Mouse (Mus musculus) forebrain, embryonic 13.5 days (tissue): ENCODE data around the gene Shisa6. TPM values are rescaled to one million over a fixed set of nuclear protein-coding genes. Genes with fewer than 3 reads are reported as not detected.

Experiments used
- ATAC-seq: fragments of 200-750 bp; cut with Nextera tagmentation; 2 replicates; pipeline ENCODE4 v1.8.0; 2017
- H3K27ac ChIP-seq: fragments of 300-500 bp; sonication (generic); 2 replicates; pipeline ENCODE4 v1.5.1; 2015; ENCODE audit warnings: inconsistent platforms, mild to moderate bottlenecking, moderate library complexity
- H3K27me3 ChIP-seq: fragments of 300-500 bp; sonication (generic); 2 replicates; pipeline ENCODE4 v1.6.1; 2015; ENCODE audit warnings: mild to moderate bottlenecking, inconsistent platforms
- H3K36me3 ChIP-seq: fragments of 300-500 bp; sonication (generic); 2 replicates; pipeline ENCODE4 v1.6.1; 2015; ENCODE audit warnings: mild to moderate bottlenecking, inconsistent platforms; ENCODE audit not compliant: poor library complexity, severe bottlenecking
- H3K4me1 ChIP-seq: fragments of 300-500 bp; sonication (generic); 2 replicates; pipeline ENCODE4 v1.6.1; 2015; ENCODE audit warnings: inconsistent platforms
- H3K4me2 ChIP-seq: fragments of 300-500 bp; sonication (generic); 2 replicates; pipeline ENCODE4 v1.6.1; 2015; ENCODE audit warnings: inconsistent platforms, mild to moderate bottlenecking, moderate library complexity
- H3K4me3 ChIP-seq: fragments of 300-500 bp; sonication (generic); 2 replicates; pipeline ENCODE4 v1.5.1; 2015; ENCODE audit warnings: mild to moderate bottlenecking, inconsistent platforms
- H3K9ac ChIP-seq: fragments of 300-500 bp; sonication (generic); 2 replicates; pipeline ENCODE4 v1.6.1; 2015; ENCODE audit warnings: mild to moderate bottlenecking, inconsistent platforms
- H3K9me3 ChIP-seq: fragments of 300-500 bp; sonication (generic); replicated peaks from 2 replicates; pipeline ENCODE4 v1.6.1; 2016; ENCODE audit warnings: inconsistent platforms
- WGBS: fragments of 180-500 bp; shearing (Covaris S2); methylation state at CpG from one replicate; pipeline ENCODE4 v1.1.7; 2015; 5-methylcytosine and 5-hydroxymethylcytosine counted together
- polyA plus RNA-seq: library from polyadenylated mRNA; unstranded; fragments of >200 nt; fragmentation: Nextera tagmentation; extraction: Ambion mirVana; gene quantifications from 2 replicates; pipeline ENCODE4 v1.2.1, GENCODE M21; 2015

The Shisa6 gene
- polyA plus RNA-seq, 1 experiment from 2014 or later = 1.7 TPM

DNA sequence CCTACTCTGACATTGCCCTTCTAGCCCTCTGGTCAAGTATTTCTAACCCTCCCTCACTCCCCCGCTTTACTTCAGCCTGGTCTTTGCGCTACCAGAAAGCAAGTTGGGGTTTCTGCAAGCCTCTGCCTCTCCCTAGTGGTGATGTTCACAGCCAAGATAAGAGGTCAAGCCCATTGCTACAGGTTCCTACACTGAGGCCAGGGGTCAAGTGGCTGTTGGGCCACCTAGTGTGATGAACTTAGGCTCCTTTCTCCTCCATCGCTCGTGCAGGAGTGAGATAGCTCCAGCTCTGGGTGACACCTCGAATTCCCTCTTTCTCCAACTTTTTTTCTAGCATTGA is 1.2 kb upstream of the Shisa6 start:
- WGBS = 5% methylated on average over 5 of the region's 5 CpGs
- Histone ChIP-seq H3K4me1 (peaks cover 31% of the 10 kb centered on the region), H3K4me2 (peak overlapping the region; percentile 91), H3K36me3 (no peaks in the 10 kb centered on the region), H3K27ac (no peak overlapping the region), H3K9me3 (no peaks in the 10 kb centered on the region), H3K4me3 (peak overlapping the region; percentile 67), H3K27me3 (peaks cover 89% of the 10 kb centered on the region), H3K9ac (peak overlapping the region; percentile 72)
- no peak; the same call in 1 of the 2 replicates for ATAC-seq

DNA sequence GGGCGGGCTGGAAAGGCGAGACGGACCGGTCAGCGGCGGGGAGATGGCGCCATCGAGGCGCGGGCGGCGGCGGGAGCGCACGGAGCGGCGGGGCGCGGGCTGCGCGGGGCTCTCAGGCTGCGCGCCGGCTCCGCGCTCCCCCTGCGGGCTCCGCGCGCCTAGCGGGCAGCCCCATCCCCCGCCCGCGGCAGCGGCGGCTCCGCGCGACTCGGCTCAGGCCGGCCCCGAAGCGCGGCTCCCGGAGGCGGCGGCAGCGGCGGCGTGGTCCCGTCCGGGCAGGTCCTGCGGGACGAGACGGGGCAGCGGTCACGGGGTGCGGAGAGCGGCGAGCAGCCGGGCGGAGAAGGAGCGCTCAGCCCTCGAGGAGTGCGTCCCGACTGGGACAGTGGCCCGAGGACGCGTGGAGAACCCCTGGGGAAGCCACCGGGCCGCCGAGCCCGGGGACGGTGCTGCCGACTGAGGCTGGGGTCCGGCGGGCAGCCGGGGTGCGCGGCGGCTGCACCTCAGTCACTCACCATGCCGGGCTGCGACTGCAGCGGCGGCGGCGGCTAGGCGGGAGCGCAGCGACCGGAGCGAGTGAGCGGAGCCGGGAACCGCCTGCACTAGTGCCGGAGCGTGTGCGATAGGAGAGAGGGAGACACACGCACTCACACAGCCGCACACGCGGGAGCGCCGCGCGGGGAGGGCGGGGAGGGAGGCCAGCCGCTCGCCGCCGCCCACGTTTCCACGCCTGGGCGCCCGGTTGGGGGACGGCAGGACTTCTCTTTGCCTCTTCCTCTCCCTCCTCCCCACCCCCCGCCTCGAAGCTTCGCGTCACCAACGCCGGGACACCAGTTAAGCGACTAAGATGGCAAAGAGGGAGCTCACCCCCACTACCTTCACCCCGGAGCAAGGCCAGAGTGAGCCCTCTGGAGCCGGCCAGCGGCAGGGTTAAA is 549 bp upstream of the Shisa6 start:
- Histone ChIP-seq H3K27ac (peak overlapping the region; percentile 19), H3K4me2 (peak overlapping the region; percentile 91), H3K27me3 (peaks cover 85% of the 10 kb centered on the region), H3K9ac (peak overlapping the region; percentile 72), H3K4me1 (peaks cover 31% of the 10 kb centered on the region), H3K4me3 (peak overlapping the region; percentile 67), H3K36me3 (no peaks in the 10 kb centered on the region), H3K9me3 (no peaks in the 10 kb centered on the region)
- peak; percentile 89 for ATAC-seq
- under 1% methylated on average over 106 of the region's 126 CpGs for WGBS

DNA sequence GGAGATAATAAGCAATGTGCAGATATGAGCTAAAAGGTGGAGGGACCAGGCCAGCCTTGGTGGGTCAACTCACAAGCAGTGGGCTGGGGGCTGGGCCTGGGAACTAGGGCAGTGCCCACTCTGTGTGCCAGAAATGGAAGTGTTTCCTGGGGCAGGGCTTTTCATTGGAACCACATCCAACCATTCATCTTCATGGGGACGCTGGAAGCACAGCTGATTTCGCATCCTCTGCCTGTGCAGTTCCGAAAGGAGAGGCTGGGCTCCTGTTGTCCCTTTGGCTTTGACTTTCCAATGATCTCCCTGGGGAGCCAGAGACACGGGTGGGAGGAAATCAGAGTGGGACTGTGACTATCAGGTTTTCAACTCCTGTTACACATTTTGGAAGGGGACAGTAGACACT is 1.5 kb downstream of the Shisa6 start:
- Histone ChIP-seq H3K27me3 (peaks cover 66% of the 10 kb centered on the region), H3K4me2 (peak overlapping the region; percentile 91), H3K4me1 (peaks cover 31% of the 10 kb centered on the region), H3K36me3 (no peaks in the 10 kb centered on the region), H3K9me3 (no peaks in the 10 kb centered on the region), H3K27ac (no peak overlapping the region), H3K4me3 (peak overlapping the region; percentile 67; the same call in 1 of the 2 replicates), H3K9ac (no peak overlapping the region)
- no peak for ATAC-seq
- WGBS = 51% methylated on average over 4 of the region's 4 CpGs

DNA sequence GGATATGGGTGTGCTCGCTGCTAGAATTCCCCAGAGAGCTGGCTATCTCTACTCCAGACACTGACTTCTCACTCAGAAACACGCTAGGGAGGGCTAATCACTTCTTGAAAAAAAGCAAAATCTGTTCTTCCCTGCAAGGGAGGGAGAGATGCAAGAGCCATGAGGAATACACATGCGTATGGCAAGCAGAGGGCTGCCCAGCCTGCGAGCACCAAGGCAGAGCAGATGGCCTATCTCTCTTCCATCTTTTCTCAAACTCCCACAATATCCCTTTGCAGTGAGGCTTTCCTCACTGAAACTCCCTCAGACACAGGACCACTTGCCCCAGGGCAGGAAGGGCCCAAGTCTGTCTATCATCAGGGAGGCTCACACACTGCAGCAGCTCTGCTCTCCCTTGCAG is 3.4 kb downstream of the Shisa6 start:
- Histone ChIP-seq H3K4me1 (peaks cover 24% of the 10 kb centered on the region), H3K4me2 (peak overlapping the region; percentile 91; the same call in 1 of the 2 replicates), H3K9me3 (no peaks in the 10 kb centered on the region), H3K4me3 (no peak overlapping the region), H3K36me3 (no peaks in the 10 kb centered on the region), H3K27me3 (peaks cover 48% of the 10 kb centered on the region), H3K9ac (no peak overlapping the region), H3K27ac (no peak overlapping the region)
- ATAC-seq = no peak
- 83% methylated on average over 4 of the region's 4 CpGs for WGBS

DNA sequence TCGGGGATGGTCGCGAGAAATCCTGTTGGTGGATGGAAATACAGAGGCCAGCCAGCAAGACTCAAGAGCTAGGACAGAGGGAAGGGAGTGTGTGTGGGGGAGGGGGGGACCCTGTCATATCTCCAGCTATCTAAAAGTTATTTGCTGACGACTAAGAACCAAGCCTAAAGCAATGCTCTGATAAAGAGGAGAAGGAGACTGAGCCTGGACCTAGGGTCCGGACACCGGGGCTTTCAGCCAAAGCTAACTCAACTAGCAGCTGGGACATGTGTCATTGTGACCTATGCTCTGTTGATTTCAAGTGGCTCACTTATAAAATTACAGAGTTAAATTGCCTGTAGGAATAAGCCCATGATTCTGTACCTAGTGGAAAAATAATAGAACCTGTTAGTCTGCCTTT is 6.4 kb downstream of the Shisa6 start:
- Histone ChIP-seq H3K9ac (no peak overlapping the region), H3K4me1 (0 out of 2 replicates have a peak, but pooled peaks cover 11% of the 10 kb centered on the region), H3K27me3 (peaks cover 21% of the 10 kb centered on the region), H3K27ac (no peak overlapping the region), H3K4me2 (no peak overlapping the region), H3K4me3 (no peak overlapping the region), H3K36me3 (no peaks in the 10 kb centered on the region), H3K9me3 (no peaks in the 10 kb centered on the region)
- ATAC-seq = no peak
- WGBS = 91% methylated on average over 6 of the region's 6 CpGs

DNA sequence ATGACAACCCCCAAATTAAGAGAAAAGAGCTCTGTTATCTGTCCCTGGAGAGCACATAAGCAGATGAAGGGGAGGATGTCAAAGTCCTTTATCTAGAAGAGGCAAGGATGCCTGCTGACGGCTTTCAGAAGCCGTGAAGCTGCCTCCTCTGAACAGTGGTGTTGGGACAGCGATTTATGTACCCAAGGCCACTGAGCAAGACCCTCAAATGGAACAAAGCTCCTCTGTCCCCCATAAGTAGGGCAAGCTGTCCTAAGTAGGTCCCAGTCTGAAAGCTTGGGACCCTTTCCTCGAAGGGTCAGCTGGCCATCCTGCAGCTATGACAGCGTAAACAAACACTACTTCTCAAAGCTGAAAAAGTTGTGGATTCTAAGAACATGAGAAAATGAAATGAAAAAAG is 11.4 kb downstream of the Shisa6 start:
- no peak overlapping the region for H3K27ac ChIP-seq
- no peak overlapping the region for H3K4me3 ChIP-seq
- ATAC-seq = no peak
- H3K4me1 ChIP-seq = peaks cover 4% of the 10 kb centered on the region; the same call in 1 of the 2 replicates
- H3K9ac ChIP-seq = no peak overlapping the region
- H3K36me3 ChIP-seq = no peaks in the 10 kb centered on the region
- H3K4me2 ChIP-seq = no peak overlapping the region
- H3K9me3 ChIP-seq = no peaks in the 10 kb centered on the region
- 97% methylated on average over 5 of the region's 5 CpGs for WGBS
- no peaks in the 10 kb centered on the region for H3K27me3 ChIP-seq

DNA sequence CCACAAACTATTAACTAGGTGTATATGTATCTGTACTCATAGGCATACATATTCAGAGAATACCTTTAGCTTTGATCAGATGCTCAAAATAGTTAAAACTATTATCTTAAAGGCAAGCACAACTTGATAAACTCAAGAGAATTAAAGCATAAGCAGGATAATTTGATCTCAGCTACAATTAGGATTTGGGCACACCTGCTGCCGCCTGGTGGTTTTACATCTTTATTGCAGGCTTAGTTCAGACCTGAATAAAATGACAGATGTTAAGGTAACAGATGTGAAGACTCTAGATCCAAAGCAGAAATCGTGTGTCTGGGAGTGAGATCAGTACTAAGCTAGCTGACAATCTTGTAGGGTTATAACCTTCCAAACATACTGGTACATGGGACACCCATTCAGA is 24.8 kb downstream of the Shisa6 start:
- no peak for ATAC-seq
- Histone ChIP-seq H3K27ac (no peak overlapping the region), H3K4me1 (no peaks in the 10 kb centered on the region), H3K4me3 (no peak overlapping the region), H3K4me2 (no peak overlapping the region), H3K9me3 (no peaks in the 10 kb centered on the region), H3K9ac (no peak overlapping the region), H3K36me3 (no peaks in the 10 kb centered on the region), H3K27me3 (no peaks in the 10 kb centered on the region)
- 75% methylated on average over 2 of the region's 2 CpGs for WGBS

GRCm38 (mm10) chr11:66498857-66499445 is 26.8 kb downstream of the Shisa6 start:
- Histone ChIP-seq H3K4me2 (no peak overlapping the region), H3K27ac (no peak overlapping the region), H3K9me3 (no peaks in the 10 kb centered on the region), H3K36me3 (no peaks in the 10 kb centered on the region), H3K4me1 (no peaks in the 10 kb centered on the region), H3K4me3 (no peak overlapping the region), H3K9ac (no peak overlapping the region), H3K27me3 (no peaks in the 10 kb centered on the region)
- ATAC-seq = no peak
- WGBS = 80% methylated on average over 9 of the region's 9 CpGs

DNA sequence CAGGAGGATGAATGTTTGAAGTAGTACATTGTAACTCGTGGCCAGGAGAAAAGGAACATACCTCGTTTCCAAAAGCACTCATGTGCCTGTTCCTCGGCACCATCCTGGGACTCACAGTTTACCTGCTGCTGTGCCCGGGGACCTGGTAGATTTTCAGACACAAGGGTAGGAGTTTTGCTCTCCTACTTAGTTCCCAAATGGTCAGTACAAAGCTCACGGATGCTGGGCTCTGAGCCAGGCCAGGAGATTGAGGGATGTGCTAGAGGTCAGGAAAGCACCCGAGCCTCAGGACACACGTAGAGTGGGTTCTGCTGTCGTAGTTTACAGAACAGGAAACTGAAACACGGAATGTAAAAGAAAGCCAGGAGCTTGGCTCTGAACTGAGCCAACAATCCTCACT is 29.5 kb downstream of the Shisa6 start:
- H3K9me3 ChIP-seq = no peaks in the 10 kb centered on the region
- ATAC-seq = no peak
- no peaks in the 10 kb centered on the region for H3K4me1 ChIP-seq
- no peak overlapping the region for H3K4me3 ChIP-seq
- H3K27me3 ChIP-seq = no peaks in the 10 kb centered on the region
- H3K27ac ChIP-seq = no peak overlapping the region
- H3K4me2 ChIP-seq = no peak overlapping the region
- no peaks in the 10 kb centered on the region for H3K36me3 ChIP-seq
- no peak overlapping the region for H3K9ac ChIP-seq
- WGBS = 81% methylated on average over 9 of the region's 9 CpGs

- no peaks in the 10 kb centered on the region for H3K36me3 ChIP-seq
- H3K9ac ChIP-seq = no peak overlapping the region
- no peak for ATAC-seq
- no peak overlapping the region for H3K4me2 ChIP-seq
- no peaks in the 10 kb centered on the region for H3K4me1 ChIP-seq
- no peaks in the 10 kb centered on the region for H3K9me3 ChIP-seq
- H3K4me3 ChIP-seq = no peak overlapping the region
- H3K27me3 ChIP-seq = no peaks in the 10 kb centered on the region
- WGBS = 86% methylated on average over 3 of the region's 3 CpGs
- no peak overlapping the region for H3K27ac ChIP-seq
Measured at GRCm38 (mm10) chr11:66494391-66494790, 31.4 kb downstream of the Shisa6 start.

- no peak overlapping the region for H3K4me2 ChIP-seq
- H3K9me3 ChIP-seq = no peaks in the 10 kb centered on the region
- H3K4me3 ChIP-seq = no peak overlapping the region
- no peaks in the 10 kb centered on the region for H3K4me1 ChIP-seq
- no peaks in the 10 kb centered on the region for H3K36me3 ChIP-seq
- no peaks in the 10 kb centered on the region for H3K27me3 ChIP-seq
- H3K27ac ChIP-seq = no peak overlapping the region
- no peak for ATAC-seq
- H3K9ac ChIP-seq = no peak overlapping the region
- WGBS = 71% methylated on average over 4 of the region's 4 CpGs
Measured at GRCm38 (mm10) chr11:66487765-66488164, 38.0 kb downstream of the Shisa6 start.

DNA sequence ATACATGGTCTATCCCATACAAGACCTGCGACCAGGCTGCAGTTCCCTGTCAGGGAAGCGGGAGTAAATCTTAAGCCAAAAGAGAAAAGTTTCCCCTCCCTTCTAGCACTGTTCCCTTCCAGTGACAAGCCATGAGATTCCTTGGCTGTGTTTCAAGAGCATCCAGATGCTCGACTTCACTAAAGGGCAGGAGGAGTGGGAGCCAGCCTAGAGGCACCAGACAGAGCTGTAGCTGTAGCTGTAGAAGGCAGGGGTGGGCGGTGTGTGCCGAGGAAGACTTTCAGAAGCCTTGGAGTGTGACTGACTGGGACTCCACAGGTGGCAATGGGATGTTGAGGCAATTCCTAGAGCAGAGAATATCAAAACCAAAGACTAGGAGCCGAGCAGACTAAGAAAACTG is 43.3 kb downstream of the Shisa6 start:
- no peak for ATAC-seq
- 78% methylated on average over 6 of the region's 6 CpGs for WGBS

More for the DNA sequence above, 43.3 kb downstream of the Shisa6 start:
- Histone ChIP-seq H3K36me3 (no peaks in the 10 kb centered on the region), H3K27ac (no peak overlapping the region), H3K4me1 (no peaks in the 10 kb centered on the region), H3K4me2 (no peak overlapping the region), H3K9ac (no peak overlapping the region), H3K27me3 (no peaks in the 10 kb centered on the region), H3K4me3 (no peak overlapping the region), H3K9me3 (no peaks in the 10 kb centered on the region)
